Mouse (Mus musculus): ENCODE measurements around the gene Rab15. TPM values are rescaled to one million over a fixed set of nuclear protein-coding genes. Genes with fewer than 3 reads are reported as not detected.

Gene Rab15
- polyA plus RNA-seq, 1 experiment from 2014 or later, result 53.8 TPM

DNA sequence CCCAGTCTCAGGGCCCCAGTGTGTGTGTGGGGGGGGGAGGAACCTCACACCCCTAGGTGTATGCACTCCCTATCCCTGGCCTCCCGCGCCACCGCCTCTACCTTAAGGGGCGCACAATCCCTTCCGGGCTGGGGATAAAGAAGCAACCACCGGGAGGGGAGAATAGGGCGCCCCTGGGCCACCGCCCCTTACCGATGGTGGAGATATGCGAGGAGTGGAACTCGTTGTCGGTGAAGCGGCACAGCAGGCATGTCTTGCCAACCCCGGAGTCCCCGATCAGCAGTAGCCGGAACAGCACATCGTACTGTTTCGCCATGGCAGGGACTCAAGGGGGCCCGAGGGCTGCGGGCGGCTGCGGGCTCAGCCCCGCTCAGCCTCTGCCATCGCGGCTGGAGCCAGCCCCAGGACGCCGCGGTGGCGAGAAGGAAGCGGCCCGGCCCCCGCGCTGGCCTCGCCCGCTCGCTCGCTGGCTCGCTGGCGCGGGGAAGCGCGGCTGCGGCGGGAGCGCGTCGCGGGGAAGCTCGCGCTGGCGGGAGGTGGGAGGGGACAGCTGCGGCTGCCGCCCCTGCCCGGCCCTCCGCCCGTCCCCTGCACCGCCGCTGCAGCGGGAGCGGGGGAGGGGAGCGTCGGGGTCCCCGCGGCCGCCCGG is 582 bp downstream of the Rab15 start:
- ATAC-seq, result peak; percentile 80
- Histone ChIP-seq H3K36me3 (ENCODE audit: control insufficient read depth, insufficient read depth, low read length) (no peaks in the 10 kb centered on the region), H3K27me3 (ENCODE audit: control insufficient read depth, insufficient read depth, low read depth, low read length) (no peaks in the 10 kb centered on the region), H3K4me3 (ENCODE audit: low read depth, low read length) (peak overlapping the region; percentile 80), H3K4me1 (ENCODE audit: control insufficient read depth, insufficient read depth, low read length) (peaks cover 36% of the 10 kb centered on the region), H3K27ac (ENCODE audit: low read length) (peak overlapping the region; percentile 86), H3K4me2 (ENCODE audit: low read length) (peak overlapping the region; percentile 82), H3K9me3 (replicated peaks; ENCODE audit: control insufficient read depth, low read length, poor library complexity, severe bottlenecking) (no peaks in the 10 kb centered on the region), H3K9ac (ENCODE audit: low read depth, low read length) (peak overlapping the region; percentile 76)
- under 1% methylated on average over 32 of the region's 66 CpGs for WGBS

DNA sequence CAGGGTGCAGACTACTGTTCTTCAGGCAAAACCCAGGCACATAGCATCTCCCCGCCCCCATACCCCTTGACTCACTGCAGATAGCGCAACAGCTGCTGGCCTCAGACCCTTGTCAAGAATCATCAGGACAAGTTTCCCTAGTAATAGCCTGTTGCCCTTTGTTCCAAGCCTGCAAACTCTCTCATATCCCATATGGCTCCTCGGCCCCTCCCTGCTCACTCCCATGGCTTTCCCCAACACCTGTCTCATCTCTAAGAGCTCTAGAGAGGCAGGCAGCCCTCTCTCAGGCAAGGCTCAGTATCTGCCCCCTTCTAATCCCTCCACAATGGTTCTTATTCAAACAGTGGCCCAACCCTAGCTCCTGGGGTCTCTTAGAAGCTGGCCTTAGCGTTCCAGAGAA is 2.1 kb downstream of the Rab15 start:
- H3K4me2 ChIP-seq (ENCODE audit: low read length), result peak overlapping the region; percentile 82
- H3K27ac ChIP-seq (ENCODE audit: low read length), result no peak overlapping the region
- peak overlapping the region; percentile 76 for H3K9ac ChIP-seq (ENCODE audit: low read depth, low read length)
- no peaks in the 10 kb centered on the region for H3K36me3 ChIP-seq (ENCODE audit: control insufficient read depth, insufficient read depth, low read length)
- WGBS, result 45% methylated on average over 4 of the region's 4 CpGs
- no peaks in the 10 kb centered on the region for H3K9me3 ChIP-seq (replicated peaks; ENCODE audit: control insufficient read depth, low read length, poor library complexity, severe bottlenecking)
- H3K27me3 ChIP-seq (ENCODE audit: control insufficient read depth, insufficient read depth, low read depth, low read length), result no peaks in the 10 kb centered on the region
- H3K4me1 ChIP-seq (ENCODE audit: control insufficient read depth, insufficient read depth, low read length), result peaks cover 36% of the 10 kb centered on the region
- peak overlapping the region; percentile 80 for H3K4me3 ChIP-seq (ENCODE audit: low read depth, low read length)
- ATAC-seq, result no peak

DNA sequence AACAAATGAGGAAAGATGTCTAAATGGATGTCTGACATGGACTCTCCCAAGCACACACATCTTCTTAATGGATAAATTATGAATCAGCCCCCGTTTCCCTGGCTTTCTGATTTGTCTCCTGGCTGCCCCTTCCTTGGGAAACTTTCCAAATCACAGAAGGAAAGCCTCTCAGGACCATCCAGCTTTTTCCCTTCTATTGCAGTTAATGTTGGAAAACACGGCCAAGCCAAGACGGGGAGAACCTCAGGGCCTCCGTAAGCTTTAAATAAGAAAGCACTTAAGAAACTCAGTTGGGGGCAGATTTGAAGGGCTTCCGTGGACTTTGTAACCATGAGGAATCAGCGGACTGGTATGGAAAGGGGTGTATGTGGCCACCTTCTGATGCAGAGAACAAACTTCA is 2.9 kb downstream of the Rab15 start:
- no peak overlapping the region for H3K4me3 ChIP-seq (ENCODE audit: low read depth, low read length)
- no peaks in the 10 kb centered on the region for H3K27me3 ChIP-seq (ENCODE audit: control insufficient read depth, insufficient read depth, low read depth, low read length)
- no peak overlapping the region for H3K27ac ChIP-seq (ENCODE audit: low read length)
- H3K4me2 ChIP-seq (ENCODE audit: low read length), result no peak overlapping the region
- ATAC-seq, result no peak
- WGBS, result 55% methylated on average over 6 of the region's 6 CpGs
- H3K9ac ChIP-seq (ENCODE audit: low read depth, low read length), result no peak overlapping the region
- H3K36me3 ChIP-seq (ENCODE audit: control insufficient read depth, insufficient read depth, low read length), result no peaks in the 10 kb centered on the region
- peaks cover 36% of the 10 kb centered on the region for H3K4me1 ChIP-seq (ENCODE audit: control insufficient read depth, insufficient read depth, low read length)
- no peaks in the 10 kb centered on the region for H3K9me3 ChIP-seq (replicated peaks; ENCODE audit: control insufficient read depth, low read length, poor library complexity, severe bottlenecking)

DNA sequence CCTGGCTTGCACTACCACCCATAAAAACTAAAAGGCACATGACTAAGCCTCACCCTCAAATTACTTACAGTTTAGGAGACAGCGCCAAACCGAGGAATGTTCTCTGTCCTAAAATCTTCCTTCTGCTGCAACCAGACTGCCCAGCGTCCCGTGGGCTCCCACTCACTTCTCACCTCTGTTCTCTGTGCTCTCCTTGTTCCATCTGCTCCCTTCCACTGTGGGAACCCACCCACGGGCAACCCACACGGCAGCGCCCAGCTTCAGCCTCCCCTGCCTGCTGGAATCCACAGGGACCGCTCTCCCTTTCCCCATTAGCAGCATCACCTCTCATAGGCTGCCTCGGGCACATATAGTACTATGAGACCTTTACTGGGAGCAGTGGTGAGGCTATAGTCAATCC is 3.8 kb downstream of the Rab15 start:
- ATAC-seq, result no peak
- Histone ChIP-seq H3K4me1 (ENCODE audit: control insufficient read depth, insufficient read depth, low read length) (peaks cover 36% of the 10 kb centered on the region), H3K27me3 (ENCODE audit: control insufficient read depth, insufficient read depth, low read depth, low read length) (no peaks in the 10 kb centered on the region), H3K27ac (ENCODE audit: low read length) (no peak overlapping the region), H3K4me3 (ENCODE audit: low read depth, low read length) (no peak overlapping the region), H3K36me3 (ENCODE audit: control insufficient read depth, insufficient read depth, low read length) (no peaks in the 10 kb centered on the region), H3K9me3 (replicated peaks; ENCODE audit: control insufficient read depth, low read length, poor library complexity, severe bottlenecking) (no peaks in the 10 kb centered on the region), H3K4me2 (ENCODE audit: low read length) (no peak overlapping the region), H3K9ac (ENCODE audit: low read depth, low read length) (no peak overlapping the region)
- 91% methylated on average over 9 of the region's 9 CpGs for WGBS

DNA sequence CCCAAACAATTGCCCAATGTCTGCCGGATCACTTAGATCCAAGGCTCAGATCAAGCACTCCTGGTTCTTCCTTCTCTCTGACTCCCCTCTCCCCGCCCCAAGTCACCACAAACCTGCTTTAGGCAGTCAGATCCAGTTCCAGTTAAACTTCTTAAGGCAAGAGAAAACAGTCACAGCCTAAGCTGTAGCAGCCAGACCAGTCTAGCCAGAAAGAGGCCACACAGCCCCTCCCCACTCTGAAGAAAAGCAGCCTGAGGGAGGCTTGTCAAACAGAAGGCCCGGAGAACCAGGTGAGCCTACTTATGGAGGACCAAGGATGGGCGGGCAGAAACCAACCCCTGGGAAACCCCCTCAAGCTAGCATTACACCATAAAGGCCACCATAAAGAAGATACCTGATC is 4.6 kb downstream of the Rab15 start:
- H3K27ac ChIP-seq (ENCODE audit: low read length), result no peak overlapping the region; the same call in 1 of the 2 replicates
- no peaks in the 10 kb centered on the region for H3K27me3 ChIP-seq (ENCODE audit: control insufficient read depth, insufficient read depth, low read depth, low read length)
- no peak overlapping the region for H3K4me3 ChIP-seq (ENCODE audit: low read depth, low read length)
- no peak for ATAC-seq
- H3K4me2 ChIP-seq (ENCODE audit: low read length), result no peak overlapping the region; the same call in 1 of the 2 replicates
- no peaks in the 10 kb centered on the region for H3K36me3 ChIP-seq (ENCODE audit: control insufficient read depth, insufficient read depth, low read length)
- no peak overlapping the region for H3K9ac ChIP-seq (ENCODE audit: low read depth, low read length)
- WGBS, result 42% methylated on average over 4 of the region's 4 CpGs
- H3K9me3 ChIP-seq (replicated peaks; ENCODE audit: control insufficient read depth, low read length, poor library complexity, severe bottlenecking), result no peaks in the 10 kb centered on the region
- peaks cover 34% of the 10 kb centered on the region for H3K4me1 ChIP-seq (ENCODE audit: control insufficient read depth, insufficient read depth, low read length)

DNA sequence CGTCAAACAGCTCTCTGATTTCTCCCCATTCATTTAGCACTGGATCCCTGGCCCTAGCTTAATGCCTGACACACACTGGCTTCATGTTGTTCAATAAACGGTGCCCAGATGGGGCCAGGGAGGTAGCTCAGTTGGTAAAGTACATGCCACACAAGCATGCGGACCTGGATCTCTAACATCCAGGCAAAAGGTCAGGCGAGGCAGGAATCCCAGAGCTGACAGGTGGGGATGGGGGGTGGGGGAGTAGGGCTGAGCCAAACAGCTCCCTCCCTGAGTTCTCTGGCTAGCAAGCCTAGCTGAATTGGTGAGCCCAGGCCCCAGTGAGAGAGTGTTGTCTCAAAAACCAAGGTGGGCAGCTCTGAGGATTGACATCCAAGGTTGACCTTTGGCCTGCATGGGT is 5.5 kb downstream of the Rab15 start:
- H3K27me3 ChIP-seq (ENCODE audit: control insufficient read depth, insufficient read depth, low read depth, low read length), result no peaks in the 10 kb centered on the region
- WGBS, result 50% methylated on average over 4 of the region's 4 CpGs
- H3K27ac ChIP-seq (ENCODE audit: low read length), result no peak overlapping the region
- no peak overlapping the region for H3K4me2 ChIP-seq (ENCODE audit: low read length)
- no peak for ATAC-seq
- H3K9ac ChIP-seq (ENCODE audit: low read depth, low read length), result no peak overlapping the region
- no peaks in the 10 kb centered on the region for H3K36me3 ChIP-seq (ENCODE audit: control insufficient read depth, insufficient read depth, low read length)
- H3K4me3 ChIP-seq (ENCODE audit: low read depth, low read length), result no peak overlapping the region
- H3K4me1 ChIP-seq (ENCODE audit: control insufficient read depth, insufficient read depth, low read length), result peaks cover 30% of the 10 kb centered on the region
- no peaks in the 10 kb centered on the region for H3K9me3 ChIP-seq (replicated peaks; ENCODE audit: control insufficient read depth, low read length, poor library complexity, severe bottlenecking)

DNA sequence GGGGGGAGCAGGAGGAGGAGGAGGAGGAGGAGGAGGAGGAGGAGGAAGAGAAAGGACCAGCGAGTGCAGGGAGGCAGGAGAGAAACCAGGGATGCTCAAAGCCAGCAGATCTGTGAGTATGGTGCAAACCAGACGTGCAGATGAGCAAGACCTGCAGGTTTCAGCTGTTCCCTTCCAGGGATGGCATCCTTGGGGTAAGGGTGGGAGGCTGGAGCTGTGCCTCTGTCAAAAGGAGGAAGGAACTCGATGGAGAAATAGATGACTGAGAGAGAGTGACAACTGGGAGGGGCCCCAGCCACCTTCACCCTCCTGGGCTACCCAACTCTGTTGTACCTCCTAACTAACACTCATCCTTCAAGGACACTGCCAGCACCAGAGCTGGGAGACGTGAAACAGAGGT is 6.0 kb downstream of the Rab15 start:
- no peak overlapping the region for H3K4me2 ChIP-seq (ENCODE audit: low read length)
- H3K36me3 ChIP-seq (ENCODE audit: control insufficient read depth, insufficient read depth, low read length), result no peaks in the 10 kb centered on the region
- H3K4me1 ChIP-seq (ENCODE audit: control insufficient read depth, insufficient read depth, low read length), result peaks cover 30% of the 10 kb centered on the region
- H3K9me3 ChIP-seq (replicated peaks; ENCODE audit: control insufficient read depth, low read length, poor library complexity, severe bottlenecking), result no peaks in the 10 kb centered on the region
- WGBS, result 54% methylated on average over 4 of the region's 4 CpGs
- H3K4me3 ChIP-seq (ENCODE audit: low read depth, low read length), result no peak overlapping the region
- no peak overlapping the region for H3K9ac ChIP-seq (ENCODE audit: low read depth, low read length)
- no peaks in the 10 kb centered on the region for H3K27me3 ChIP-seq (ENCODE audit: control insufficient read depth, insufficient read depth, low read depth, low read length)
- H3K27ac ChIP-seq (ENCODE audit: low read length), result no peak overlapping the region
- ATAC-seq, result no peak

DNA sequence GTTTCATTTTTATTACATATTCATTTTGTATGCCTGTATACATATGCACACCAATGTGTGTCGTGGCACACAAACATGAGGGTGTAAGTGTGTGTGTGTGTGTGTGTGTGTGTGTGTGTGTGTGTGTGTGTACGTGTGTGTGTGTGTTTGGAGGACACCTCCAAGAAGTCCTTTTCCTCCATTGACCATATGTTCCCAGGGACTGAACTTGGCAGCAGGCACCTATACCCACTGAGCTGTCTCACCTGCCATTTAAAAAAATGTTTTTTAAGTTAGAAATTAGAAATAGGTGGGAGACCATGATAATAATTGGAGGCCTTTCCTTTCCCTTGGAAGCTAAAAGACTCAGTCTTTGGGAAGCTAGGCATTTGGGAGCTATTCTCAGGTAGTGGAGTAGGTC is 8.6 kb downstream of the Rab15 start:
- Histone ChIP-seq H3K27ac (ENCODE audit: low read length) (no peak overlapping the region), H3K4me2 (ENCODE audit: low read length) (no peak overlapping the region), H3K4me1 (ENCODE audit: control insufficient read depth, insufficient read depth, low read length) (peaks cover 14% of the 10 kb centered on the region), H3K9me3 (replicated peaks; ENCODE audit: control insufficient read depth, low read length, poor library complexity, severe bottlenecking) (no peaks in the 10 kb centered on the region), H3K9ac (ENCODE audit: low read depth, low read length) (no peak overlapping the region), H3K36me3 (ENCODE audit: control insufficient read depth, insufficient read depth, low read length) (no peaks in the 10 kb centered on the region), H3K4me3 (ENCODE audit: low read depth, low read length) (no peak overlapping the region), H3K27me3 (ENCODE audit: control insufficient read depth, insufficient read depth, low read depth, low read length) (no peaks in the 10 kb centered on the region)
- no peak for ATAC-seq
- 87% methylated on average over 2 of the region's 2 CpGs for WGBS

DNA sequence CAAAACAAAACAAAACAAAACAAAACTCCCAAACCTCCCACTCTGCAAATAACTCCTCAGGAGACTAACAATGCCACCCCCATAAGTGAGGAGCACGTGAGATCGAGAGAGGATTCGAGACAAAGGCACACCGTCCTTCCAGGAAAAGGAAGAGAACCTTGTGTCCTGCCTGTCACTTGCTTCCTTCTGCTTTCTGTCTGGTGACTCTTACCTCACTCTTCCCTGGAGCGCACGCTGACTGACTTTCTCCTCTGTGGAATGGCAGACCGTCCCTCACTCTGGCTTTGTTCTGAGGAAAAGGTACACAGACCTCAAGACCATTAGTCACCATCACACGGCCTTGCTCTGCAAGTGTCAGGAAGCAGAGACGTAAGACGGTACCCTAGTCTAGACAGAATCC is 9.2 kb downstream of the Rab15 start:
- Histone ChIP-seq H3K36me3 (ENCODE audit: control insufficient read depth, insufficient read depth, low read length) (no peaks in the 10 kb centered on the region), H3K9me3 (replicated peaks; ENCODE audit: control insufficient read depth, low read length, poor library complexity, severe bottlenecking) (no peaks in the 10 kb centered on the region), H3K4me3 (ENCODE audit: low read depth, low read length) (no peak overlapping the region), H3K4me2 (ENCODE audit: low read length) (no peak overlapping the region), H3K27ac (ENCODE audit: low read length) (no peak overlapping the region), H3K4me1 (ENCODE audit: control insufficient read depth, insufficient read depth, low read length) (peaks cover 11% of the 10 kb centered on the region), H3K9ac (ENCODE audit: low read depth, low read length) (no peak overlapping the region), H3K27me3 (ENCODE audit: control insufficient read depth, insufficient read depth, low read depth, low read length) (no peaks in the 10 kb centered on the region)
- 79% methylated on average over 10 of the region's 10 CpGs for WGBS
- ATAC-seq, result no peak

Data from midbrain, embryonic 16.5 days (tissue).